Mouse (Mus musculus) cerebellum, adult 18-20 months (tissue): ENCODE measurements at regions not wholly inside any gene's neighbourhood (a gene's known extent, or its start where the extent isn't known, plus 50 kb on each side); places are given as distances from the start of the nearest gene placed in this dataset.
"Not testable (repeated sequence)": the region's sequence is repeated elsewhere in the genome, so short reads cannot be mapped to it uniquely, and the experiment has no call there.

ENCODE experiments used
- DNase-seq, 2 experiments: peaks; one replicate each; pipeline ENCODE4 v3.0.0; 2021

- DNase-seq, result no peak
Observed at GRCm38 (mm10) chr9:9342456-9343185, 103.7 kb upstream of the Arhgap42 start.

DNA sequence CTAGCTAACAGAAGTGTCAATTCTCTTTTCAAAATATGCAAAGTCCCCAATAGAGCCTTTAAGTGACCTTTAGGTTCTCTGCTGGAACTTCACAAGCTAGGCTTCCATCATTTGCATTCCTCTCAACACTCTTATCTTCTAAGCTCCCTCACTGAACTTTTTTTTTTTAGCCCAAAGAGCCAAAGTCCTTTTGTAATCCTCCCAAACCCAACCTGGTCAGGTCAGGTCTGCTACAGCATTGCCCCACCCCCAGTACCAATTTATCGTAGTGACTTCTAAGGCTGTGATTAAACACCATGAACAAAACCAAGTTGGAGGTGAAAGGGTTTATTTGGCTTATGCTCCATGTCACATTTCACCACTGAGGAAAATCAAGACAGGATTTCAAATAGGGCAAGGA is 79.7 kb upstream of the Arhgap42 start:
- DNase-seq, result no peak

GRCm38 (mm10) chr9:9316021-9316420 is 77.1 kb upstream of the Arhgap42 start:
- DNase-seq, result no peak

GRCm38 (mm10) chr9:9312274-9312673 is 73.4 kb upstream of the Arhgap42 start:
- DNase-seq, result no peak

DNA sequence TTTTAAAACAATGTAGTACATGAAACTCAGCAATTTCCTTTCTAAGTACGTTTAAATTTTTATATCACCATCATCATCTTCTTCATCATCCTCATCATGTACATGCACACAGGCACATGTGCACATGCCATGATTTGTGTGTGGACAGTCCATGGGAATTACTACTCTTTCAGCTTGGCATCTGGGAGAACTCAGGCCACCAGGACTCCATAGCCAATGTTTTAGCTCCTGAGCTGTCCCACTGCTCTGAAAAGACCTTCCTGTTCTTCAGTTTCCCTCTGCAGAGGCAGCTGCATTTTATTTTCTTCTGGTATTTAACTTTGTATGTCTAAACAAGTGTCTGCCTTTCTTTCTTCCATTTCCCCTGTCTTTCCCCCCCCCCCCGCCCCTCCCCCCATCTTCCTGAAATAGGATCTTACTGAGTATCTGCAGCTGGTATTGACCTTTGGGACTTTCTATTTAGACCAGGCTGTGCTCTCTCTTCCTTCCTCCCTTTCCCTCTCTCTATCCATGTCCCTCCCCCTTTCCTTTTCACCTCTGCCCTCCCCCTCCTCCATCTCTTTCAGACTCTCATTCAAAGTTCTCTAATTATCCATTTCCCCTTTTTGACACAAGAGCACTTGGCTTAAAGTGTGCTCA is 72.8 kb upstream of the Arhgap42 start:
- no peak for DNase-seq

DNA sequence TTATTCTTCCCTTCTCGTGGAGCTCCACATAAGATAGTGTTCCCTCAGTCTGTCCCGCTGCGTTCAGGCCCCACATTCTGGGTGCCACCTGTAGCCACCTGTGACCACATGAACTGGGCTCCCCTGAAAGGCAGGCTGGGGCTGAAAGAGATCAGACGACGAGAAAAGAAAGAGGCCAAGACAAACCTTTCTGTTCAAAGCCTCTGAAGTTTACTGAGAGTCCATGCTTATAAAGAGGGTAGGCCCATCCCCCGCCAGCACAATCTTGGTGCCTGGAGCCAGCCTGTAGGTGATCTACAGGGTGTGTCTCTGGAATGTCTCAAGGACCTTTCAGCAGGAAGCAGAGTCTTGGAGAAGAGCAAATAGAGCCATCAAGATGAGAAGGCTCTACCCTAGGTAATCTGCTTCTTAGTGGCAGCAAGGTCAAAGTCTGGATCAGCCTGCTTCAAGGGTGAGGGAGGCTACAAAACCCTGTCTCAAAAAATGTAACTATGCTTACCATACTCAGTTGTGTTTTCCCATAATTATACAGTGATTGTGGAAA is 72.2 kb upstream of the Arhgap42 start:
- DNase-seq, result not testable (repeated sequence)

DNA sequence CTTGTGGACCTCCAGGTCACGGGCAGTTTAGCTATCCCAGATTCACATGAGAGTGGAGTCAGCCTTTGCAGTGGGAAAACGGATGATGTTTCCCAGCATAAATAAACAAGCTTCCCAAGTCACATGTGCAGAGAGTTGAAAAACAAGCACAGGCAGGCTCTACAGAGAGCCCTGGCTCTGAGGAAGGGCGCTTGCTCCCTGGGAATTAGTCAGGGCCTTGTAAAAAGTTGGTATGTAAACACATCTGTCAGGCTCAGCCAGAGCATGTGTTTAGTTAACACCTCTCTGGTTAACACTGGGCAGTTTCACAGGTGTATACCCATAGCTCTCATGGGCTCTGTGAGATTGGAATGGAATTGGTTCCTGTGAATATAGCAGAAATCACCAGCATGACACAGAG is 51.9 kb upstream of the Arhgap42 start:
- no peak for DNase-seq

- no peak for DNase-seq
Observed at GRCm38 (mm10) chr9:9289570-9289969, 50.7 kb upstream of the Arhgap42 start.
